Mouse (Mus musculus): ENCODE data around the gene Dtx2. TPM values are rescaled to one million over a fixed set of nuclear protein-coding genes. Genes with fewer than 3 reads are reported as not detected.

The Dtx2 gene
- polyA plus RNA-seq, 1 experiment from 2014 or later = 35.4 TPM

- Histone ChIP-seq H3K9me3 (ENCODE audit: control insufficient read depth, low read length) (no peaks in the 10 kb centered on the region), H3K36me3 (ENCODE audit: control insufficient read depth, insufficient read depth, low read length) (no peaks in the 10 kb centered on the region), H3K4me3 (ENCODE audit: low read depth, low read length) (no peak overlapping the region), H3K4me2 (ENCODE audit: low read depth, low read length, severe bottlenecking) (no peak overlapping the region), H3K9ac (ENCODE audit: low read length) (no peak overlapping the region), H3K27ac (ENCODE audit: low read depth, low read length) (no peak overlapping the region), H3K27me3 (ENCODE audit: control insufficient read depth, insufficient read depth, low read length) (no peaks in the 10 kb centered on the region), H3K4me1 (replicated peaks; ENCODE audit: control insufficient read depth, insufficient read depth, low read length) (no peaks in the 10 kb centered on the region)
- DNase-seq (ENCODE audit: low spot score) (no peak), ATAC-seq (replicated peaks; ENCODE audit: low FRiP score) (no peak)
- WGBS = 66% methylated on average over 6 of the region's 6 CpGs
These were observed 10.0 kb upstream of the Dtx2 start for GRCm38 (mm10) chr5:135984546-135985044.

GRCm38 (mm10) chr5:135987248-135987647 lies 7.4 kb upstream of the Dtx2 start:
- WGBS = 69% methylated on average over 11 of the region's 11 CpGs
- Histone ChIP-seq H3K4me2 (ENCODE audit: low read depth, low read length, severe bottlenecking) (no peak overlapping the region), H3K4me1 (replicated peaks; ENCODE audit: control insufficient read depth, insufficient read depth, low read length) (no peaks in the 10 kb centered on the region), H3K9ac (ENCODE audit: low read length) (no peak overlapping the region), H3K4me3 (ENCODE audit: low read depth, low read length) (no peak overlapping the region), H3K9me3 (ENCODE audit: control insufficient read depth, low read length) (no peaks in the 10 kb centered on the region), H3K27me3 (ENCODE audit: control insufficient read depth, insufficient read depth, low read length) (no peaks in the 10 kb centered on the region), H3K36me3 (ENCODE audit: control insufficient read depth, insufficient read depth, low read length) (no peaks in the 10 kb centered on the region), H3K27ac (ENCODE audit: low read depth, low read length) (no peak overlapping the region)
- DNase-seq (ENCODE audit: low spot score) (no peak), ATAC-seq (replicated peaks; ENCODE audit: low FRiP score) (no peak)

DNA sequence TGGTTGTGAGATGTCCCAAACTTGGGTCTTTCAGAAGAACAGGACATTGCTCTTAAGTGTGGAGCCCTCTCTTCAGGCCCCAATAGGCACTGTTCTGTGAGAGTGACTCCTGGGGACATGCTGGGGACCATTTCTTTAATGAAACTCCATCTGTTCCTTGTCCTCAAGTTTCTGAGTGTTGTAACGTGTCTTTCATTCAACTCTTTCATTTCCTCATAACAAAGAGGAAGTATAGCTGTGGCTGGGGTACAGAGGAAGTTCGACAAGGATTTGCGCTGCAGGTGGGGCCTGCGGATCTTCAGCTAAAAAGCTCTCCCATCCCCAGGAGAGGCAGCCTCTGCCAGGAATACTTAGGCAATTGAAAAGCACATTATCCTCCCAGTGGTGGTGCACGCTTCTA lies 4.0 kb upstream of the Dtx2 start:
- 75% methylated on average over 5 of the region's 5 CpGs for WGBS
- DNase-seq (ENCODE audit: low spot score) (no peak), ATAC-seq (replicated peaks; ENCODE audit: low FRiP score) (no peak)
- Histone ChIP-seq H3K4me3 (ENCODE audit: low read depth, low read length) (no peak overlapping the region), H3K4me2 (ENCODE audit: low read depth, low read length, severe bottlenecking) (no peak overlapping the region), H3K9ac (ENCODE audit: low read length) (no peak overlapping the region), H3K4me1 (replicated peaks; ENCODE audit: control insufficient read depth, insufficient read depth, low read length) (peaks cover 5% of the 10 kb centered on the region; the same call in 1 of the 2 replicates), H3K27me3 (ENCODE audit: control insufficient read depth, insufficient read depth, low read length) (no peaks in the 10 kb centered on the region), H3K36me3 (ENCODE audit: control insufficient read depth, insufficient read depth, low read length) (no peaks in the 10 kb centered on the region), H3K9me3 (ENCODE audit: control insufficient read depth, low read length) (no peaks in the 10 kb centered on the region), H3K27ac (ENCODE audit: low read depth, low read length) (no peak overlapping the region)

- Histone ChIP-seq H3K9me3 (ENCODE audit: control insufficient read depth, low read length) (no peaks in the 10 kb centered on the region), H3K27ac (ENCODE audit: low read depth, low read length) (no peak overlapping the region), H3K4me3 (ENCODE audit: low read depth, low read length) (no peak overlapping the region), H3K36me3 (ENCODE audit: control insufficient read depth, insufficient read depth, low read length) (no peaks in the 10 kb centered on the region), H3K27me3 (ENCODE audit: control insufficient read depth, insufficient read depth, low read length) (no peaks in the 10 kb centered on the region), H3K9ac (ENCODE audit: low read length) (no peak overlapping the region), H3K4me2 (ENCODE audit: low read depth, low read length, severe bottlenecking) (no peak overlapping the region), H3K4me1 (replicated peaks; ENCODE audit: control insufficient read depth, insufficient read depth, low read length) (peaks cover 5% of the 10 kb centered on the region; the same call in 1 of the 2 replicates)
- WGBS = 76% methylated on average over 5 of the region's 5 CpGs
- DNase-seq (ENCODE audit: low spot score) (no peak), ATAC-seq (replicated peaks; ENCODE audit: low FRiP score) (no peak)
These were observed 1.1 kb upstream of the Dtx2 start for GRCm38 (mm10) chr5:135993381-135993965.

DNA sequence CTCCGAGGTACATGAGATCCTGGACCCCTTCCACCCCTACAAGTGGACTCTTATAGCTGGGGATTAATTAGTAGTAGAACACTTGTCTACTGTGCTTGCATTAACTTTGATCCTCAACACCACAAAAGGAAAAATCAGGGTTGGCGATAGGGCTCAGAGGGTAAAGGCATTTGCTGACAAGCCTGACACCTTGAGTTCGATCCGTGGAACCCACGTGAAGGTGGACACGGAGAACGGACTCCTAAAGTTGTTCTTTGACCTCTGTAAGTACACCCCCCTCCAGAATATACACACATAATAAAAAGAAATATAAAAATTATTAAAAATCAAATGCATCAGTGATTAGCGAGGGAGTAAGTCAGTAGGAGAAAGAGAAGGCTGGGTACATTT lies 270 bp upstream of the Dtx2 start:
- Histone ChIP-seq H3K4me3 (ENCODE audit: low read depth, low read length) (peak overlapping the region; percentile 73), H3K27ac (ENCODE audit: low read depth, low read length) (no peak overlapping the region), H3K4me2 (ENCODE audit: low read depth, low read length, severe bottlenecking) (no peak overlapping the region), H3K36me3 (ENCODE audit: control insufficient read depth, insufficient read depth, low read length) (peaks cover 3% of the 10 kb centered on the region), H3K9me3 (ENCODE audit: control insufficient read depth, low read length) (no peaks in the 10 kb centered on the region), H3K4me1 (replicated peaks; ENCODE audit: control insufficient read depth, insufficient read depth, low read length) (peaks cover 5% of the 10 kb centered on the region; the same call in 1 of the 2 replicates), H3K27me3 (ENCODE audit: control insufficient read depth, insufficient read depth, low read length) (no peaks in the 10 kb centered on the region), H3K9ac (ENCODE audit: low read length) (no peak overlapping the region)
- ATAC-seq (replicated peaks; ENCODE audit: low FRiP score) = peak; percentile 55
- 65% methylated on average over 8 of the region's 8 CpGs for WGBS
- DNase-seq (ENCODE audit: low spot score) = no peak

DNA sequence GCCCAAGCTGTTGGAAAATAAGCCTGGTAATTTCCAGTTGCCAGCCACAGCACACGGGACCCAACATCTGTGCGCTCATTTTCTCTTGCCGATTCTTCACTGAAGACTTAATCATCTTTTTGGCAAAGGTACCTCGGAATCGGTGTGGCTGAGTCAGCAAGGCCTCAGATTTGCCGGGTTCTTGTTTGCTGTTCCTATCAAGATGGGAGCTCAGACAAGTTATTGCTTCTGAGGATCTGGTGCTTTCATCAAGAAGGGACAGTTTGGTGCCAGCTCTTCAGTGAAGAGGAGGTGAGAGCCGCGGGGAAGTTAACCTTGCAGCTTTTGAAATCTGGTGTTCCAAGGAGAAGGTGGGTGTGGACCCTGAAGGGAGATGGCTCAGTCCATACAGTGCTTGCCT lies 1.6 kb downstream of the Dtx2 start:
- Histone ChIP-seq H3K4me3 (ENCODE audit: low read depth, low read length) (no peak overlapping the region), H3K36me3 (ENCODE audit: control insufficient read depth, insufficient read depth, low read length) (peaks cover 3% of the 10 kb centered on the region), H3K9ac (ENCODE audit: low read length) (no peak overlapping the region), H3K4me2 (ENCODE audit: low read depth, low read length, severe bottlenecking) (no peak overlapping the region), H3K27me3 (ENCODE audit: control insufficient read depth, insufficient read depth, low read length) (no peaks in the 10 kb centered on the region), H3K27ac (ENCODE audit: low read depth, low read length) (no peak overlapping the region), H3K9me3 (ENCODE audit: control insufficient read depth, low read length) (no peaks in the 10 kb centered on the region), H3K4me1 (replicated peaks; ENCODE audit: control insufficient read depth, insufficient read depth, low read length) (peaks cover 5% of the 10 kb centered on the region; the same call in 1 of the 2 replicates)
- no peak for DNase-seq (ENCODE audit: low spot score)
- ATAC-seq (replicated peaks; ENCODE audit: low FRiP score) = no peak
- WGBS = 91% methylated on average over 8 of the region's 8 CpGs

GRCm38 (mm10) chr5:136001222-136001621 lies 6.6 kb downstream of the Dtx2 start:
- Histone ChIP-seq H3K4me3 (ENCODE audit: low read depth, low read length) (no peak overlapping the region), H3K9me3 (ENCODE audit: control insufficient read depth, low read length) (no peaks in the 10 kb centered on the region; the same call in 1 of the 2 replicates), H3K27ac (ENCODE audit: low read depth, low read length) (no peak overlapping the region), H3K27me3 (ENCODE audit: control insufficient read depth, insufficient read depth, low read length) (no peaks in the 10 kb centered on the region), H3K9ac (ENCODE audit: low read length) (no peak overlapping the region), H3K36me3 (ENCODE audit: control insufficient read depth, insufficient read depth, low read length) (peaks cover 6% of the 10 kb centered on the region), H3K4me2 (ENCODE audit: low read depth, low read length, severe bottlenecking) (no peak overlapping the region), H3K4me1 (replicated peaks; ENCODE audit: control insufficient read depth, insufficient read depth, low read length) (0 out of 2 replicates have a peak, but pooled peaks cover 3% of the 10 kb centered on the region)
- 92% methylated on average over 6 of the region's 6 CpGs for WGBS
- ATAC-seq (replicated peaks; ENCODE audit: low FRiP score) (no peak), DNase-seq (ENCODE audit: low spot score) (no peak)

DNA sequence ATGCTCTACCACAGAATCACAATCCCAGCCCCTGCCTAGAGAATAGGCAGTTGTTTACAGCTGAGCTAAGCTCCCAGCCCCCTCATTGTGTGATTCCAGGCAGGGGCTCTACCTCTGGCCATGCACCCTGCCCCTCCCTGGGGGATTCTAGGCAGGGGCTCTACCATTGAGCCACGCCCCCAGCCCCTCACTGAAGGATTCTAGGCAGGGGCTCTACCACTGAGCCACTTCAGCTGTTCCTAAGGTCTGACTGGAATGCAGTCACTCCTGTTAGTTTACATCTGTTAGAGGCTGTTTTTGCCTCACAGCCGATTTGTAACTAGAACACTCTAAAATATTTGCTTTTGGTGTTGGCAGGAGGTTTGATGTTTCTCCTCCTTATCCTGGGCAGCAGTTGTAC lies 7.7 kb downstream of the Dtx2 start:
- H3K4me3 ChIP-seq (ENCODE audit: low read depth, low read length) = no peak overlapping the region
- ATAC-seq (replicated peaks; ENCODE audit: low FRiP score) = no peak
- no peaks in the 10 kb centered on the region; the same call in 1 of the 2 replicates for H3K9me3 ChIP-seq (ENCODE audit: control insufficient read depth, low read length)
- DNase-seq (ENCODE audit: low spot score) = no peak
- H3K27me3 ChIP-seq (ENCODE audit: control insufficient read depth, insufficient read depth, low read length) = no peaks in the 10 kb centered on the region
- H3K4me1 ChIP-seq (replicated peaks; ENCODE audit: control insufficient read depth, insufficient read depth, low read length) = 0 out of 2 replicates have a peak, but pooled peaks cover 3% of the 10 kb centered on the region
- no peak overlapping the region for H3K9ac ChIP-seq (ENCODE audit: low read length)
- peaks cover 6% of the 10 kb centered on the region for H3K36me3 ChIP-seq (ENCODE audit: control insufficient read depth, insufficient read depth, low read length)
- no peak overlapping the region for H3K4me2 ChIP-seq (ENCODE audit: low read depth, low read length, severe bottlenecking)
- no peak overlapping the region for H3K27ac ChIP-seq (ENCODE audit: low read depth, low read length)
- WGBS = 77% methylated on average over 2 of the region's 2 CpGs

GRCm38 (mm10) chr5:136002751-136003151 lies 8.2 kb downstream of the Dtx2 start:
- WGBS = 24% methylated on average over 3 of the region's 3 CpGs
- no peak for DNase-seq (ENCODE audit: low spot score)
- Histone ChIP-seq H3K4me3 (ENCODE audit: low read depth, low read length) (no peak overlapping the region), H3K4me2 (ENCODE audit: low read depth, low read length, severe bottlenecking) (no peak overlapping the region), H3K36me3 (ENCODE audit: control insufficient read depth, insufficient read depth, low read length) (peaks cover 6% of the 10 kb centered on the region), H3K9me3 (ENCODE audit: control insufficient read depth, low read length) (no peaks in the 10 kb centered on the region; the same call in 1 of the 2 replicates), H3K27ac (ENCODE audit: low read depth, low read length) (no peak overlapping the region), H3K4me1 (replicated peaks; ENCODE audit: control insufficient read depth, insufficient read depth, low read length) (0 out of 2 replicates have a peak, but pooled peaks cover 3% of the 10 kb centered on the region), H3K27me3 (ENCODE audit: control insufficient read depth, insufficient read depth, low read length) (no peaks in the 10 kb centered on the region), H3K9ac (ENCODE audit: low read length) (no peak overlapping the region)
- ATAC-seq (replicated peaks; ENCODE audit: low FRiP score) = no peak

Measured in forebrain, embryonic 11.5 days (tissue).